Mouse (Mus musculus): ENCODE results near the gene Nagpa. TPM values are rescaled to one million over a fixed set of nuclear protein-coding genes. Genes with fewer than 3 reads are reported as not detected.
A peak's percentile ranks its signal among the peaks of the same experiment; 100 is the strongest.
"Not testable (repeated sequence)": the region's sequence is repeated elsewhere in the genome, so short reads cannot be mapped to it uniquely, and the experiment has no call there.

Nagpa gene
- polyA plus RNA-seq, 1 experiment from 2014 or later: 14.5 TPM

DNA sequence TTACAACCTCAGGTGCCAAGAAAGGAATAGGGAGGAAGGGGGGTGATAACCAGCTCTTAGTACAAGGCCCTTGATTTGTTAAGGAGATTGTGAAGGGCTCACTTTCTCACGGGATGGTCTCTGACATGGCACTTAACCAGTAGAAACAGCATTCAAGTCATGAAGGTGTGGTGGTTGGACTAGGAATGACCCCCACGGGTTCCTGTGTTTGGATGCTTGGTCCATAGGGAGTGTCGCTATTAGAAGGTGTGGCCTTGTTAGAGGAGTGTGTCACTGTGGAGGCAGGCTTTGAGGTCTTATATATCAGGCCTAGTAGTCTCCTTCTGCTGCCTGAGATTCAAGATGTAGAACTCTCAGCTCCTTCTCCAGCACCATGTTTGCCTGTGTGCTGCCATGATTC lies 24.3 kb upstream of the Nagpa start:
- H3K4me2 ChIP-seq (ENCODE audit: low read depth, low read length); H3K4me1 ChIP-seq (ENCODE audit: control insufficient read depth, insufficient read depth, low read length); H3K36me3 ChIP-seq (ENCODE audit: control insufficient read depth, insufficient read depth, low read length); H3K27me3 ChIP-seq (replicated peaks; ENCODE audit: control insufficient read depth, insufficient read depth, low read length); H3K27ac ChIP-seq (replicated peaks; ENCODE audit: low read depth, low read length); H3K4me3 ChIP-seq (ENCODE audit: low read depth, low read length); H3K9ac ChIP-seq (ENCODE audit: low read depth, low read length); DNase-seq (ENCODE audit: low spot score); ATAC-seq (ENCODE audit: low read depth); H3K9me3 ChIP-seq (ENCODE audit: control insufficient read depth, low read length): not testable (repeated sequence)
- 81% methylated on average over 3 of the region's 3 CpGs for WGBS

DNA sequence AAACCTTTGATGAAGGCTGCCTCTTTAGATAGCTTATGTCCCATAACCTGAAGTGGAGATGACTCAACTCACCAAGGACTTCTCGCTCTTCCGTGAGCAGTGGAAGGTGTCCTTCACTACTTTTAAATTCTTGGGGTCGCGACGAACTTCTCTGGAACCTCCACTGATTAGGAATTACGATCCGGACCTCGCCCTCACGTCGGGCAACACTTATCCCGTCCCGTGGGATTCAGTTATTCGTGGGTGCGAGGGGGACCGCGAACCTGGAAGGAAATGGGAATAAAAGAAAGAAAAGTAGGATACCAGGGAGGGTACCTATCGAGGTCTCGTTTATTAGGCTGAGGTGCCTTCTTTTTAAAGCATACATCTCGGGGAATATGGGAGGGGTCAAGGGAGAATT lies 23.7 kb upstream of the Nagpa start:
- H3K9ac ChIP-seq (ENCODE audit: low read depth, low read length); ATAC-seq (ENCODE audit: low read depth); H3K4me3 ChIP-seq (ENCODE audit: low read depth, low read length); H3K9me3 ChIP-seq (ENCODE audit: control insufficient read depth, low read length); H3K27me3 ChIP-seq (replicated peaks; ENCODE audit: control insufficient read depth, insufficient read depth, low read length); H3K36me3 ChIP-seq (ENCODE audit: control insufficient read depth, insufficient read depth, low read length); H3K4me1 ChIP-seq (ENCODE audit: control insufficient read depth, insufficient read depth, low read length); DNase-seq (ENCODE audit: low spot score); H3K4me2 ChIP-seq (ENCODE audit: low read depth, low read length); H3K27ac ChIP-seq (replicated peaks; ENCODE audit: low read depth, low read length): not testable (repeated sequence)
- WGBS: 80% methylated on average over 19 of the region's 19 CpGs

DNA sequence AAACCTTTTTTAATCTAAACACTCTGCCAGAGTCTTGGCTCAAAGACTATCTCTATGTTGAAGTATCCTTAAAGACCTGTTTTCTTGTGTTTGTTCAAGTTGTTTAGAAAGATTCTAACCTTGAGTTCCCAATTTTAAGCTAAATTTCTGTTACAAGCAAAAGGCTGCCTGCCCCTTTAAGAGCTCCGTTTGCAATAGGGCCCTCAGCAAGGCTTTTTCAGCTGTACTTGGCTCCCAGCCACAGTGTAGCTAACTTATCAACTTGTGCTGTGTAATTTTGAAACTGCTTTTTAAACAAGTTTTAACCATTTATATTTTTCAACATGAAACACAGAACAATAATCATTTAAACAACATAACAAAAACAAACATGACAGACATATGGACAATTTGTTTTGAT lies 22.7 kb upstream of the Nagpa start:
- not testable (repeated sequence) for H3K27ac ChIP-seq (replicated peaks; ENCODE audit: low read depth, low read length); H3K9ac ChIP-seq (ENCODE audit: low read depth, low read length); H3K4me1 ChIP-seq (ENCODE audit: control insufficient read depth, insufficient read depth, low read length); H3K4me3 ChIP-seq (ENCODE audit: low read depth, low read length); H3K36me3 ChIP-seq (ENCODE audit: control insufficient read depth, insufficient read depth, low read length); H3K27me3 ChIP-seq (replicated peaks; ENCODE audit: control insufficient read depth, insufficient read depth, low read length); ATAC-seq (ENCODE audit: low read depth); DNase-seq (ENCODE audit: low spot score); H3K9me3 ChIP-seq (ENCODE audit: control insufficient read depth, low read length); H3K4me2 ChIP-seq (ENCODE audit: low read depth, low read length)
- WGBS: 0% methylated on average over 1 of the region's 1 CpGs

DNA sequence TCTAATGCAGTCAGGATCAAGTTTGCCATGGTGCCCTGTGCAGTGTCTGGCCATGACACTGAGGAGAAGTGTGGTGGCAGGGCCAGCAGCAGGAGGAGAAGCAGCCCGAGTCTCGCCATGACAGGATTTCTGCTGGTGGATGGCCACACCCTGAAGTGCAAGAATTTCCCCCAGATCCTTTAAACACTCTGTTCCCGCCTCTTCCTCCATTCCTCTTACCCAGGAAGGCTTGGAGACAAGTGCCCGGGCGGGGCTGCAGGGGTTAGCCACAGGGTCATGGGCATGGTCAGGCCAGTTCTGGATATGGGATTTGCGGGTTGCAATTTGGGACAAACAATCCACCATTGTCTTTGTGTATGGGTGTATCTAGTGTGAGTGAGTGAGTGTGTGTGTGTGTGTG lies 18.3 kb upstream of the Nagpa start, which contains the start of gene AU021092:
AU021092 (minus strand) TSS at position 160 of the 400 bp plus-strand sequence.
- Histone ChIP-seq H3K4me2 (ENCODE audit: low read depth, low read length) (no peak within 1 kb of the TSS), H3K4me1 (ENCODE audit: control insufficient read depth, insufficient read depth, low read length) (no peaks in the 10 kb centered on the region), H3K9ac (ENCODE audit: low read depth, low read length) (no peak within 1 kb of the TSS), H3K9me3 (ENCODE audit: control insufficient read depth, low read length) (no peaks in the 10 kb centered on the region), H3K27ac (replicated peaks; ENCODE audit: low read depth, low read length) (no peak within 1 kb of the TSS), H3K36me3 (ENCODE audit: control insufficient read depth, insufficient read depth, low read length) (no peaks in the 10 kb centered on the region), H3K27me3 (replicated peaks; ENCODE audit: control insufficient read depth, insufficient read depth, low read length) (0 out of 2 replicates have a peak, but pooled peaks cover 3% of the 10 kb centered on the region), H3K4me3 (ENCODE audit: low read depth, low read length) (no peak within 1 kb of the TSS)
- DNase-seq (ENCODE audit: low spot score): no peak
- WGBS: 69% methylated on average over 6 of the region's 6 CpGs
- ATAC-seq (ENCODE audit: low read depth): no peak; the same call in 1 of the 2 replicates

DNA sequence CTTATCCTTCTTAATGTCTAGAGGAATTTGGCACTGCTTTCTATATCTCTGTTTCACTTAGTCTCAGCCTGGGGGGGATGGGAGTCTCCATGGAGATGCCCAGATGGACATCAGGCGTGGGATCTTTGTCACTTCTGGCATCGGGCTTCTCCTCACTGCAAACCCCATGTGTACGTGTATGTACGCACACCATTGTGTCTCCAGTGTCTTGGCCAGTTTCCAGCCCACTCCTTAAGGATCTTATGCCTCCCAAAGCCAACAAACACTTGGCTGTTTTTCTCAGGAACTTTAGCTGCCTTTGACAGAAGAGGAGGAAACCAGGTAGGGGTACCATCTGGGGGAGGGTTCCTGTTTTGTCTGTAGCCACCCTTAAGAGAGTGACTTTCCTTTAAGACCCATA lies 17.6 kb upstream of the Nagpa start:
- ATAC-seq (ENCODE audit: low read depth): peak; percentile 26; the same call in 1 of the 2 replicates

DNA sequence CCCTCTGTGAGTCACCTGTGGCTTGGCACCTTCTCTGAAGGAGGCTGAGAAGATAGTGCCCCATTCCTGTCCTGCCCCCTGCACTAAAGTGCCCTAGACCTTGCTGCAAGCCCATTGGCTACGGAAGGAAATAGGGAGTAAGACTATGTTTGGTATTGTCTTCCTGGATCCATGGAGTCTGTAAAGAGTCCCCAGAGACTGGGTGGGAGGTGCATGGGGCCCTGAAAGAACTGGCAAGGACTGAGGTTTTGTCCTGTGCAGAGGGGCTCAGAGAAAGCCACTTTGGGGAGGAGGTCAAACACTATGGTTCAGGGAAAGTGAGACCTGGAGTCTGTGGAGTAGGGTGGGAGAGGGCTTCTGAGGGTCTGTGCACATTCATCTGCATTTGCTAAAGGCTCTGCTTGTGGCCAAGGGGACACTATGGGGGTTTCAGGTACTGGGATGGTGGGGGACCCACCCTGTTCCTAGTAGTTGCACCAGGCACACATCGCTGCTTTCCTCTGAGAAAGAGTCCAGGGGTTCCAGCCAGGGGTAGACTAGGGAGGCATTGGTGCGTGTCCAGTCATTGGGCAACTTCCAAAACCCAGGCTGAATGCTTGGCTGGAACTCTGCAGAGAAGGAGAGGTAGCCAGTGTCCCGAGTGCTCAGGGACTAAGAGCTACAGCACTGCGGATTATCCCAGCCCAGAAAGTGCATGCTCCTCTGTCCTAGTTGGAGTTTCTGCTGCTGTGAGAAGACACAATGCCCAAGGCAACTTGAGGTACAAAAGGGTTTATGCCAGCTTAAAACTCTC lies 13.7 kb upstream of the Nagpa start:
- ATAC-seq (ENCODE audit: low read depth) (no peak), DNase-seq (ENCODE audit: low spot score) (no peak)
- 61% methylated on average over 5 of the region's 5 CpGs for WGBS
- no peaks in the 10 kb centered on the region for H3K4me1 ChIP-seq (ENCODE audit: control insufficient read depth, insufficient read depth, low read length)
- no peak overlapping the region for H3K4me2 ChIP-seq (ENCODE audit: low read depth, low read length)
- H3K27me3 ChIP-seq (replicated peaks; ENCODE audit: control insufficient read depth, insufficient read depth, low read length): 0 out of 2 replicates have a peak, but pooled peaks cover 3% of the 10 kb centered on the region
- no peak overlapping the region for H3K9ac ChIP-seq (ENCODE audit: low read depth, low read length)
- H3K27ac ChIP-seq (replicated peaks; ENCODE audit: low read depth, low read length): no peak overlapping the region
- no peaks in the 10 kb centered on the region for H3K36me3 ChIP-seq (ENCODE audit: control insufficient read depth, insufficient read depth, low read length)
- no peaks in the 10 kb centered on the region for H3K9me3 ChIP-seq (ENCODE audit: control insufficient read depth, low read length)
- no peak overlapping the region for H3K4me3 ChIP-seq (ENCODE audit: low read depth, low read length)

More for the DNA sequence above, 17.6 kb upstream of the Nagpa start:
- WGBS: 57% methylated on average over 4 of the region's 4 CpGs
- Histone ChIP-seq H3K9me3 (ENCODE audit: control insufficient read depth, low read length) (no peaks in the 10 kb centered on the region), H3K4me1 (ENCODE audit: control insufficient read depth, insufficient read depth, low read length) (no peaks in the 10 kb centered on the region), H3K27me3 (replicated peaks; ENCODE audit: control insufficient read depth, insufficient read depth, low read length) (0 out of 2 replicates have a peak, but pooled peaks cover 3% of the 10 kb centered on the region), H3K9ac (ENCODE audit: low read depth, low read length) (no peak overlapping the region), H3K36me3 (ENCODE audit: control insufficient read depth, insufficient read depth, low read length) (no peaks in the 10 kb centered on the region), H3K4me3 (ENCODE audit: low read depth, low read length) (no peak overlapping the region), H3K27ac (replicated peaks; ENCODE audit: low read depth, low read length) (no peak overlapping the region), H3K4me2 (ENCODE audit: low read depth, low read length) (no peak overlapping the region)
- DNase-seq (ENCODE audit: low spot score): peak; percentile 28

DNA sequence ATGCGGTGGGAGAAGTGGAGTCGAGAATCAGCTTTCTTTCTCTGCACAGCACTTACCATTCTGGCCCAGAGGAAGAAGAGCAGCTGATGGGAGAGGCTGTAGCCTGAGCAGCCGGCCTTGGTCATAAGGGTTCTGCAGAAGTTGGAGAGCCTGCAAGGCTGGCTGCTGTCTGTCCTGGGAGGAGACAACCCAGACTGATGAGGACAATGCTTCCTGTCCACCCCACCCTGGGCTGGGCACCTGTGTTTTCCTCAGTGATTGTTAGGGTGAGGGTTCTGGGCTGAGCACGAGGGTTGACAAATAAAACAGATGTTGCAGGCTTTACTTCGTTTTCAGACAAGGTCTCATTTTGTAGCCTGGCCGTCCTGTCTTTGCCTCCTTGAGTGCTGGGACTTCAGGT lies 12.9 kb upstream of the Nagpa start:
- no peak overlapping the region for H3K27ac ChIP-seq (replicated peaks; ENCODE audit: low read depth, low read length)
- DNase-seq (ENCODE audit: low spot score): no peak
- H3K27me3 ChIP-seq (replicated peaks; ENCODE audit: control insufficient read depth, insufficient read depth, low read length): 0 out of 2 replicates have a peak, but pooled peaks cover 3% of the 10 kb centered on the region
- 50% methylated on average over 6 of the region's 6 CpGs for WGBS
- H3K4me2 ChIP-seq (ENCODE audit: low read depth, low read length): no peak overlapping the region
- no peak for ATAC-seq (ENCODE audit: low read depth)
- H3K36me3 ChIP-seq (ENCODE audit: control insufficient read depth, insufficient read depth, low read length): no peaks in the 10 kb centered on the region
- H3K4me1 ChIP-seq (ENCODE audit: control insufficient read depth, insufficient read depth, low read length): no peaks in the 10 kb centered on the region
- no peaks in the 10 kb centered on the region for H3K9me3 ChIP-seq (ENCODE audit: control insufficient read depth, low read length)
- no peak overlapping the region for H3K4me3 ChIP-seq (ENCODE audit: low read depth, low read length)
- no peak overlapping the region for H3K9ac ChIP-seq (ENCODE audit: low read depth, low read length)

DNA sequence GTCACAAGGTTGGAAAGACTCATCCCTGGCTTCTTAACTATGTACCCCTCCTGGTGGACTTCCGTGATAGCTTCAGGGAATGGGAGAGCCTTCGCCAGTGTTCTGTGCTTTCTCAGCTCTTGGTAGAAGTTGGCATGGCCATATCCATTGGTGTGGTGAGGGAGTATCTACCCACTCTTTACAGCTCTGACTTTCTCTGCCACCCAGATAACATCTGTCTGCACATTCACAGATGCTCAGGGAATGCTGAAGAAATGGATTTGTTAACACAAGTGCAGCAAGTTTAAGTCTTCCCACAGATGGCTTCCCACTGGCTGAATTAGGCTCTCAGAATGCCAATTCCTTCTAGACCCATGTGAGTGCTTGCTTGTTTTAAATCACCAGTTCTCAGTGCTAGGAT lies 10.3 kb upstream of the Nagpa start:
- Histone ChIP-seq H3K4me2 (ENCODE audit: low read depth, low read length) (no peak overlapping the region), H3K9me3 (ENCODE audit: control insufficient read depth, low read length) (no peaks in the 10 kb centered on the region), H3K27ac (replicated peaks; ENCODE audit: low read depth, low read length) (no peak overlapping the region), H3K27me3 (replicated peaks; ENCODE audit: control insufficient read depth, insufficient read depth, low read length) (0 out of 2 replicates have a peak, but pooled peaks cover 3% of the 10 kb centered on the region), H3K4me3 (ENCODE audit: low read depth, low read length) (no peak overlapping the region), H3K9ac (ENCODE audit: low read depth, low read length) (no peak overlapping the region), H3K36me3 (ENCODE audit: control insufficient read depth, insufficient read depth, low read length) (no peaks in the 10 kb centered on the region), H3K4me1 (ENCODE audit: control insufficient read depth, insufficient read depth, low read length) (no peaks in the 10 kb centered on the region)
- ATAC-seq (ENCODE audit: low read depth): no peak
- 91% methylated on average over 2 of the region's 2 CpGs for WGBS
- no peak for DNase-seq (ENCODE audit: low spot score)

DNA sequence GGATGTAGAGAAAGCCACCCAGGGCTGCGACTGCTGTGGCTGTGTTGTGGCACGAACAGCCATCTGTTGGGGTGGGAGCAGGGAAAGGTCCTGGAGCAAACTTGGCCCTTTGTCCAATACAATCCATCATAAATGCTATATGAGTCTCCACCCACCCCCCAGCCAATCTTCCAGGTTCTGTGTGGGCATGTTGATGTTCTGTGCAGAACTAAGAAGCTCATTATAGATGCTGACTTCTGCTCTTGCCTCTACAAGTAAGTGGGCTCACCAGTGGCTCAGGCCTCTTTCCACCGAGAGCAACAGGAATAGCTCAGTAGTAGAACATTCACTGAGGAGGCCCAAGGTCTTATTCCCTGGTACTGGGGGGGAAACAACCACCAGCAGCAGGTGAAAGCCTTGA lies 8.3 kb upstream of the Nagpa start:
- no peak for DNase-seq (ENCODE audit: low spot score)
- 76% methylated on average over 3 of the region's 3 CpGs for WGBS
- H3K36me3 ChIP-seq (ENCODE audit: control insufficient read depth, insufficient read depth, low read length): no peaks in the 10 kb centered on the region

More for the DNA sequence above, 8.3 kb upstream of the Nagpa start:
- no peaks in the 10 kb centered on the region for H3K4me1 ChIP-seq (ENCODE audit: control insufficient read depth, insufficient read depth, low read length)
- H3K9ac ChIP-seq (ENCODE audit: low read depth, low read length): no peak overlapping the region
- H3K9me3 ChIP-seq (ENCODE audit: control insufficient read depth, low read length): no peaks in the 10 kb centered on the region
- H3K27me3 ChIP-seq (replicated peaks; ENCODE audit: control insufficient read depth, insufficient read depth, low read length): no peaks in the 10 kb centered on the region
- no peak overlapping the region for H3K4me3 ChIP-seq (ENCODE audit: low read depth, low read length)
- no peak overlapping the region for H3K27ac ChIP-seq (replicated peaks; ENCODE audit: low read depth, low read length)
- H3K4me2 ChIP-seq (ENCODE audit: low read depth, low read length): no peak overlapping the region
- ATAC-seq (ENCODE audit: low read depth): no peak
